ENCODE assay signal across 9 mouse cellular contexts in the genomic region with DNA sequence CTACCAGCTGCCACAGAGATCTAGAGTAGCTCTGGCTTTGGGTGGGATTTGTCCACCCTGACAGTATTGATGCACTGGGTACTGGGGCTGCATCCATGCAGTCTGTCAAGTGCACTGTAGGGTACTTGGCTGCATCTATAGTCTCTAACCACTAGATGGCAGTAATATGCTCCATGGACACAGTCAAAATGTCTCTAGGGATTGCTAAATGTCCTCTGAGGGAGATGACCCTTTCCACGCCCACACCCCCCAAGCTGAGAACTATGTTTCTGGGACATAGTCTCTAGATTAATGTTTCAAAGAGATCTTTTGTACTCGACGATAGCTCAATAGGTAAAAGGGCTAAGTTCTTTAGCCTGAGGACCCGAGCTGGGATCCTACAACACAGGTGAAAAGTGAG. TPM values are rescaled to one million over a fixed set of nuclear protein-coding genes. Genes with fewer than 3 reads are reported as not detected.
DNase-seq lines count a peak whose midpoint lies in the region; ATAC-seq and TF ChIP-seq lines count a peak whose summit lies in the region.
"Had no signal": no experiment of that assay in that cellular context is flagged by ENCODE, and none has a peak within 500 bp of the region (broad histone marks: within the 10 kb centered on the region; RNA-seq: fewer than 3 reads in every experiment).

No protein-coding gene starts in this region.

- no peak overlapping the region for H3K4me2 ChIP-seq in forebrain, embryonic 13.5 days
- H3K4me2 ChIP-seq: limb, embryonic 15.5 days had no signal

- intact Hi-C loops in heart, postnatal 36 days (cut with DNase I) = loop anchor here (1.0 kb wide), 1 partner anchor 210 kb away; no protein-coding TSS in a partner anchor

- no peak overlapping the region for H3K4me3 ChIP-seq in forebrain, embryonic 13.5 days
- no peak overlapping the region for H3K4me3 ChIP-seq in forebrain, embryonic 10.5 days
- no peak overlapping the region for H3K4me3 ChIP-seq in thymus, adult 2 months (ENCODE audit: control insufficient read depth, insufficient read depth, low read length)
- H3K4me3 ChIP-seq: limb, embryonic 15.5 days had no signal

- H3K4me1 ChIP-seq in forebrain, embryonic 13.5 days = no peaks in the 10 kb centered on the region
- no peaks in the 10 kb centered on the region for H3K4me1 ChIP-seq in forebrain, embryonic 10.5 days
- H3K4me1 ChIP-seq in thymus, adult 2 months (replicated peaks; ENCODE audit: control insufficient read depth, insufficient read depth, low read length) = no peaks in the 10 kb centered on the region
- H3K4me1 ChIP-seq: limb, embryonic 15.5 days had no signal

- 0 out of 2 replicates have a peak, but pooled peaks cover 3% of the 10 kb centered on the region for H3K9me3 ChIP-seq in forebrain, embryonic 13.5 days (replicated peaks)
- peaks cover 5% of the 10 kb centered on the region; the same call in 1 of the 2 replicates for H3K9me3 ChIP-seq in forebrain, embryonic 10.5 days

- TF ChIP-seq POLR2A in thymus, adult 2 months (IDR thresholded peaks at IDR 0.05; ENCODE audit: control insufficient read depth, extremely low read depth, insufficient read depth, low read length, poor library complexity) = no peak

- H3K27me3 ChIP-seq in forebrain, embryonic 13.5 days = no peaks in the 10 kb centered on the region
- no peaks in the 10 kb centered on the region for H3K27me3 ChIP-seq in forebrain, embryonic 10.5 days (ENCODE audit: poor library complexity, severe bottlenecking)
- no peaks in the 10 kb centered on the region for H3K27me3 ChIP-seq in thymus, adult 2 months (ENCODE audit: control insufficient read depth, insufficient read depth, low read length)
- H3K27me3 ChIP-seq: limb, embryonic 15.5 days had no signal

- TF ChIP-seq CTCF in thymus, adult 2 months (IDR thresholded peaks at IDR 0.05; ENCODE audit: borderline replicate concordance, control insufficient read depth, extremely low read depth, insufficient read depth, low read length, poor library complexity) = no peak

- no peak overlapping the region for H3K9ac ChIP-seq in forebrain, embryonic 13.5 days
- H3K9ac ChIP-seq: limb, embryonic 15.5 days had no signal

- DNase-seq in forebrain, embryonic 10.5 days (ENCODE audit: extremely low spot score, low spot score) = no peak
- peak; percentile 16 for DNase-seq in thymus, adult 2 months
- DNase-seq in thymus, postnatal 36 days = no peak
- peak; percentile 7 to 36 for DNase-seq in heart, postnatal 36 days
- DNase-seq in skeletal muscle tissue, adult 2 months (ENCODE audit: low read depth, low spot score) = peak; percentile 25
- no peak for DNase-seq in layer of hippocampus, adult 11-12 months (ENCODE audit: low spot score)
- DNase-seq in gastrocnemius, adult 8-10 months (ENCODE audit: low spot score in 2 of 2) = no peak

- H3K36me3 ChIP-seq in forebrain, embryonic 13.5 days (ENCODE audit: poor library complexity, severe bottlenecking) = no peaks in the 10 kb centered on the region
- H3K36me3 ChIP-seq in forebrain, embryonic 10.5 days (replicated peaks) = no peaks in the 10 kb centered on the region
- no peaks in the 10 kb centered on the region for H3K36me3 ChIP-seq in thymus, adult 2 months (ENCODE audit: control insufficient read depth, insufficient read depth, low read length)
- H3K36me3 ChIP-seq: limb, embryonic 15.5 days had no signal

- WGBS in forebrain, embryonic 13.5 days = 37% methylated on average over 4 of the region's 4 CpGs
- 34% methylated on average over 4 of the region's 4 CpGs for WGBS in forebrain, embryonic 10.5 days
- 39% methylated on average over 4 of the region's 4 CpGs for WGBS in thymus, adult 2 months

- 0 out of 2 replicates have a peak, but pooled peaks have one; percentile 30 for ATAC-seq in forebrain, embryonic 13.5 days

- no peak overlapping the region for H3K27ac ChIP-seq in forebrain, embryonic 13.5 days
- H3K27ac ChIP-seq in forebrain, embryonic 10.5 days = no peak overlapping the region
- H3K27ac ChIP-seq in thymus, adult 2 months (ENCODE audit: control insufficient read depth, insufficient read depth, low read length) = no peak overlapping the region
- H3K27ac ChIP-seq: limb, embryonic 15.5 days had no signal

RNA-seq across cellular contexts. Expression of a gene that starts 42.8 kb away (rescaled TPM):
- polyA plus RNA-seq in forebrain, embryonic 13.5 days (2015; fragmentation: Nextera tagmentation; extraction: Ambion mirVana) = 0.65 and 0.96 TPM in 2 replicates
- polyA plus RNA-seq in forebrain, embryonic 10.5 days (2016; fragmentation: Nextera tagmentation; extraction: Ambion mirVana) = 0.19 and 0.60 TPM in 2 replicates
- 4.9 and 5.5 TPM in 2 replicates for polyA plus RNA-seq in thymus, adult 2 months (2012; rRNA removed)
- 10 to 100 TPM; 16.3 to 18.7 TPM for total RNA-seq in heart, postnatal 36 days (2021)
- 1 to 10 TPM; 3.5 to 4.9 (median 4.7) TPM for total RNA-seq in gastrocnemius, adult 8-10 months (2022)

Comparison
In these comparisons a context has a peak if more than half of its experiments do, and no peak if none do; other contexts are left out.
1. DNase-seq: peak in thymus, adult 2 months (single experiment), heart, postnatal 36 days (2 of 2) and skeletal muscle tissue, adult 2 months (single experiment); none in forebrain, embryonic 10.5 days (single experiment), thymus, postnatal 36 days (0 of 2), layer of hippocampus, adult 11-12 months (single experiment) and gastrocnemius, adult 8-10 months (0 of 2).